Mouse (Mus musculus): ENCODE measurements around the gene Spocd1.
"Not testable (repeated sequence)": the region's sequence is repeated elsewhere in the genome, so short reads cannot be mapped to it uniquely, and the experiment has no call there.

Gene Spocd1

GRCm38 (mm10) chr4:129928949-129929348, at the start of gene Spocd1:
Spocd1 (plus strand) TSS chr4:129929249.
- in situ Hi-C loops (cut with MboI; ENCODE audit: low pct_unique_long_range_greater_than_20kb in 1 of 2, low sequenced_read_pairs in 2 of 2, unreplicated experiment in 1 of 2): loop anchor here in 1 of 2 experiments (10.0 kb wide), 2 partner anchors 74 to 144 kb away; no protein-coding TSS in a partner anchor

GRCm38 (mm10) chr4:129880615-129881014, 48.4 kb upstream of the Spocd1 start:
- in situ Hi-C loops (cut with MboI; ENCODE audit: low pct_unique_long_range_greater_than_20kb in 1 of 2, low sequenced_read_pairs in 2 of 2, unreplicated experiment in 1 of 2): no loop called here

GRCm38 (mm10) chr4:129881661-129882060, 47.4 kb upstream of the Spocd1 start:
- in situ Hi-C loops (cut with MboI; ENCODE audit: low pct_unique_long_range_greater_than_20kb in 1 of 2, low sequenced_read_pairs in 2 of 2, unreplicated experiment in 1 of 2): no loop called here

- in situ Hi-C loops (cut with MboI; ENCODE audit: low pct_unique_long_range_greater_than_20kb in 1 of 2, low sequenced_read_pairs in 2 of 2, unreplicated experiment in 1 of 2): no loop called here
Observed at GRCm38 (mm10) chr4:129882555-129883293, 46.3 kb upstream of the Spocd1 start.

GRCm38 (mm10) chr4:129884041-129884930, 44.8 kb upstream of the Spocd1 start:
- in situ Hi-C loops (cut with MboI; ENCODE audit: low pct_unique_long_range_greater_than_20kb in 1 of 2, low sequenced_read_pairs in 2 of 2, unreplicated experiment in 1 of 2): no loop called here

GRCm38 (mm10) chr4:129889661-129890060, 39.4 kb upstream of the Spocd1 start:
- in situ Hi-C loops (cut with MboI; ENCODE audit: low pct_unique_long_range_greater_than_20kb in 1 of 2, low sequenced_read_pairs in 2 of 2, unreplicated experiment in 1 of 2): no loop called here

- in situ Hi-C loops (cut with MboI; ENCODE audit: low pct_unique_long_range_greater_than_20kb in 1 of 2, low sequenced_read_pairs in 2 of 2, unreplicated experiment in 1 of 2): no loop called here
Observed at GRCm38 (mm10) chr4:129890094-129890493, 39.0 kb upstream of the Spocd1 start.

GRCm38 (mm10) chr4:129894861-129895260, 34.2 kb upstream of the Spocd1 start:
- in situ Hi-C loops (cut with MboI; ENCODE audit: low pct_unique_long_range_greater_than_20kb in 1 of 2, low sequenced_read_pairs in 2 of 2, unreplicated experiment in 1 of 2): no loop called here

GRCm38 (mm10) chr4:129898815-129899214, 30.2 kb upstream of the Spocd1 start:
- in situ Hi-C loops (cut with MboI; ENCODE audit: low pct_unique_long_range_greater_than_20kb in 1 of 2, low sequenced_read_pairs in 2 of 2, unreplicated experiment in 1 of 2): not testable (repeated sequence)

GRCm38 (mm10) chr4:129902394-129902793, 26.7 kb upstream of the Spocd1 start:
- in situ Hi-C loops (cut with MboI; ENCODE audit: low pct_unique_long_range_greater_than_20kb in 1 of 2, low sequenced_read_pairs in 2 of 2, unreplicated experiment in 1 of 2): no loop called here

- in situ Hi-C loops (cut with MboI; ENCODE audit: low pct_unique_long_range_greater_than_20kb in 1 of 2, low sequenced_read_pairs in 2 of 2, unreplicated experiment in 1 of 2): no loop called here
Observed at GRCm38 (mm10) chr4:129903577-129903976, 25.5 kb upstream of the Spocd1 start.

- in situ Hi-C loops (cut with MboI; ENCODE audit: low pct_unique_long_range_greater_than_20kb in 1 of 2, low sequenced_read_pairs in 2 of 2, unreplicated experiment in 1 of 2): no loop called here
Observed at GRCm38 (mm10) chr4:129905032-129905431, 24.0 kb upstream of the Spocd1 start.

GRCm38 (mm10) chr4:129906016-129906415, 23.0 kb upstream of the Spocd1 start:
- in situ Hi-C loops (cut with MboI; ENCODE audit: low pct_unique_long_range_greater_than_20kb in 1 of 2, low sequenced_read_pairs in 2 of 2, unreplicated experiment in 1 of 2): no loop called here

- in situ Hi-C loops (cut with MboI; ENCODE audit: low pct_unique_long_range_greater_than_20kb in 1 of 2, low sequenced_read_pairs in 2 of 2, unreplicated experiment in 1 of 2): no loop called here
Observed at GRCm38 (mm10) chr4:129908836-129909235, 20.2 kb upstream of the Spocd1 start.

- in situ Hi-C loops (cut with MboI; ENCODE audit: low pct_unique_long_range_greater_than_20kb in 1 of 2, low sequenced_read_pairs in 2 of 2, unreplicated experiment in 1 of 2): no loop called here
Observed at GRCm38 (mm10) chr4:129909261-129909731, 19.8 kb upstream of the Spocd1 start.

- in situ Hi-C loops (cut with MboI; ENCODE audit: low pct_unique_long_range_greater_than_20kb in 1 of 2, low sequenced_read_pairs in 2 of 2, unreplicated experiment in 1 of 2): no loop called here
Observed at GRCm38 (mm10) chr4:129912998-129913397, 16.1 kb upstream of the Spocd1 start.

GRCm38 (mm10) chr4:129913761-129914644, 15.0 kb upstream of the Spocd1 start:
- in situ Hi-C loops (cut with MboI; ENCODE audit: low pct_unique_long_range_greater_than_20kb in 1 of 2, low sequenced_read_pairs in 2 of 2, unreplicated experiment in 1 of 2): no loop called here

GRCm38 (mm10) chr4:129914686-129915085, 14.4 kb upstream of the Spocd1 start:
- in situ Hi-C loops (cut with MboI; ENCODE audit: low pct_unique_long_range_greater_than_20kb in 1 of 2, low sequenced_read_pairs in 2 of 2, unreplicated experiment in 1 of 2): no loop called here
